Mouse (Mus musculus) CH12.LX (cell line): ENCODE data around the gene Pkp1. TPM values are rescaled to one million over a fixed set of nuclear protein-coding genes. Genes with fewer than 3 reads are reported as not detected.

ENCODE experiments used
- DNase-seq: peaks from one replicate; pipeline ENCODE4 v3.0.0-alpha.2; 2013; ENCODE audit errors: extremely low read depth
- H3K27ac ChIP-seq: 2 replicates; pipeline ENCODE4 v1.5.1; 2012; ENCODE audit warnings: low read depth, mild to moderate bottlenecking, control low read depth, moderate library complexity; ENCODE audit not compliant: insufficient read depth
- H3K27me3 ChIP-seq: replicated peaks from 2 replicates; pipeline ENCODE3; 2012; ENCODE audit warnings: inconsistent platforms
- H3K36me3 ChIP-seq, 2 experiments: replicated peaks in 1 of 2; 2 replicates each; pipeline versions ENCODE3 to v1.6.1; 2012; ENCODE audit warnings: inconsistent platforms in 1 of 2, low read length in 1 of 2, mild to moderate bottlenecking in 1 of 2, mixed read lengths in 1 of 2, moderate library complexity in 1 of 2; ENCODE audit not compliant: control insufficient read depth in 1 of 2, insufficient read depth in 1 of 2
- H3K4me1 ChIP-seq, 2 experiments: 2 replicates each; pipeline ENCODE4 v1.6.1; 2012; ENCODE audit warnings: inconsistent platforms in 1 of 2, moderate library complexity in 1 of 2; ENCODE audit not compliant: insufficient read depth in 2 of 2, control insufficient read depth in 1 of 2
- H3K4me2 ChIP-seq: 2 replicates; pipeline ENCODE4 v1.6.1; 2012; ENCODE audit warnings: low read depth, mild to moderate bottlenecking, control low read depth; ENCODE audit not compliant: poor library complexity, insufficient read depth, severe bottlenecking
- H3K4me3 ChIP-seq, 3 experiments: fragments of 150-350 bp in 1 of 3; sonication (generic) in 1 of 3; replicated peaks in 1 of 3; 2 replicates each; pipeline versions ENCODE3 to v1.5.1; 2011 to 2012; ENCODE audit warnings: low read depth in 2 of 3, low read length in 2 of 3, mild to moderate bottlenecking in 2 of 3, moderate library complexity in 2 of 3, control low read depth in 1 of 3, improper control_type of control experiment in 1 of 3, inconsistent platforms in 1 of 3, mixed read lengths in 1 of 3; ENCODE audit not compliant: poor library complexity in 1 of 3
- H3K79me2 ChIP-seq: replicated peaks from 2 replicates; pipeline ENCODE4 v1.6.1; 2012; ENCODE audit warnings: mild to moderate bottlenecking, moderate library complexity; ENCODE audit not compliant: control insufficient read depth, poor library complexity, insufficient read depth, severe bottlenecking; ENCODE audit errors: extremely low read depth
- H3K9ac ChIP-seq: 2 replicates; pipeline ENCODE4 v1.6.1; 2012; ENCODE audit warnings: low read depth, mild to moderate bottlenecking, control low read depth, moderate library complexity; ENCODE audit not compliant: insufficient read depth
- H3K9me3 ChIP-seq: replicated peaks from 2 replicates; pipeline ENCODE3; 2012; ENCODE audit warnings: low read length, inconsistent platforms, mixed read lengths
- BHLHE40 ChIP-seq: IDR thresholded peaks from 2 replicates; pipeline ENCODE4 v1.6.1; 2011; ENCODE audit warnings: mild to moderate bottlenecking, low read depth, low read length, improper control_type of control experiment
- CHD1 ChIP-seq: IDR thresholded peaks from 2 replicates; pipeline ENCODE4 v1.6.1; 2012; ENCODE audit warnings: low read depth, low read length, improper control_type of control experiment, inconsistent platforms
- CHD2 ChIP-seq: IDR thresholded peaks from 2 replicates; pipeline ENCODE4 v1.6.1; 2011; ENCODE audit warnings: low read length, improper control_type of control experiment
- CTCF ChIP-seq, 2 experiments: IDR thresholded peaks in 1 of 2; conservative IDR thresholded peaks in 1 of 2; 2 replicates each; pipeline ENCODE4 v1.5.1; 2011 to 2012; ENCODE audit warnings: low read depth in 2 of 2, low read length in 2 of 2, improper control_type of control experiment in 1 of 2, inconsistent platforms in 1 of 2, mild to moderate bottlenecking in 1 of 2, moderate library complexity in 1 of 2
- E2F4 ChIP-seq: IDR thresholded peaks from 2 replicates; pipeline ENCODE4 v1.6.1; 2011; ENCODE audit warnings: low read depth, low read length, improper control_type of control experiment; ENCODE audit not compliant: insufficient replicate concordance
- ELF1 ChIP-seq: IDR thresholded peaks from 2 replicates; pipeline ENCODE4 v1.6.1; 2014; ENCODE audit warnings: low read depth, mild to moderate bottlenecking, inconsistent platforms, low read length, improper control_type of control experiment
- EP300 ChIP-seq: IDR thresholded peaks from 2 replicates; pipeline ENCODE4 v1.6.1; 2011; ENCODE audit warnings: low read length, improper control_type of control experiment
- ETS1 ChIP-seq: conservative IDR thresholded peaks from 2 replicates; pipeline ENCODE4 v1.6.1; 2012; ENCODE audit warnings: low read depth, mild to moderate bottlenecking, inconsistent platforms, low read length, improper control_type of control experiment, moderate library complexity
- GABPA ChIP-seq: IDR thresholded peaks from 2 replicates; pipeline ENCODE4 v1.6.1; 2012; ENCODE audit warnings: low read depth, low read length, improper control_type of control experiment, inconsistent platforms; ENCODE audit not compliant: insufficient replicate concordance
- HCFC1 ChIP-seq: IDR thresholded peaks from 2 replicates; pipeline ENCODE4 v1.6.1; 2012; ENCODE audit warnings: low read depth, mild to moderate bottlenecking, inconsistent platforms, low read length, improper control_type of control experiment
- IRF4 ChIP-seq: IDR thresholded peaks from 2 replicates; pipeline ENCODE4 v1.6.1; 2014; ENCODE audit warnings: low read depth, mild to moderate bottlenecking, inconsistent platforms, low read length, improper control_type of control experiment
- JUND ChIP-seq: conservative IDR thresholded peaks from 2 replicates; pipeline ENCODE4 v1.6.1; 2011; ENCODE audit warnings: low read depth, low read length, improper control_type of control experiment
- KAT2A ChIP-seq: IDR thresholded peaks from 2 replicates; pipeline ENCODE4 v1.6.1; 2012; ENCODE audit warnings: low read length, improper control_type of control experiment, inconsistent platforms; ENCODE audit not compliant: insufficient replicate concordance
- MAFK ChIP-seq: IDR thresholded peaks from 2 replicates; pipeline ENCODE4 v1.6.1; 2011; ENCODE audit warnings: low read length, improper control_type of control experiment; ENCODE audit not compliant: insufficient replicate concordance
- MAX ChIP-seq: IDR thresholded peaks from 2 replicates; pipeline ENCODE4 v1.6.1; 2011; ENCODE audit warnings: low read length, improper control_type of control experiment
- MEF2A ChIP-seq: IDR thresholded peaks from 2 replicates; pipeline ENCODE4 v1.6.1; 2014; ENCODE audit warnings: low read depth, mild to moderate bottlenecking, inconsistent platforms, low read length, improper control_type of control experiment, borderline replicate concordance
- MYC ChIP-seq: IDR thresholded peaks from 2 replicates; pipeline ENCODE4 v1.6.1; 2011; ENCODE audit warnings: low read depth, mild to moderate bottlenecking, improper control_type of control experiment, low read length
- NELFE ChIP-seq: IDR thresholded peaks from 2 replicates; pipeline ENCODE4 v1.6.1; 2011; ENCODE audit warnings: low read depth, low read length, improper control_type of control experiment
- NRF1 ChIP-seq: IDR thresholded peaks from 2 replicates; pipeline ENCODE4 v1.6.1; 2014; ENCODE audit warnings: low read depth, mild to moderate bottlenecking, inconsistent platforms, low read length, improper control_type of control experiment, moderate library complexity
- PAX5 ChIP-seq: IDR thresholded peaks from 2 replicates; pipeline ENCODE4 v1.6.1; 2012; ENCODE audit warnings: low read length, inconsistent platforms, mixed read lengths
- POLR2A ChIP-seq: IDR thresholded peaks from 2 replicates; pipeline ENCODE4 v1.6.1; 2011; ENCODE audit warnings: low read depth, mild to moderate bottlenecking, improper control_type of control experiment, low read length
- POLR2AphosphoS2 ChIP-seq: IDR thresholded peaks from 2 replicates; pipeline ENCODE4 v1.6.1; 2011; ENCODE audit warnings: low read depth, low read length, improper control_type of control experiment
- RAD21 ChIP-seq: IDR thresholded peaks from 2 replicates; pipeline ENCODE4 v1.6.1; 2011; ENCODE audit warnings: low read depth, mild to moderate bottlenecking, low read length, improper control_type of control experiment, moderate library complexity
- SIN3A ChIP-seq: IDR thresholded peaks from 2 replicates; pipeline ENCODE4 v1.6.1; 2012; ENCODE audit warnings: low read length, improper control_type of control experiment, inconsistent platforms
- SMC3 ChIP-seq: IDR thresholded peaks from 2 replicates; pipeline ENCODE4 v1.6.1; 2011; ENCODE audit warnings: low read depth, low read length, improper control_type of control experiment
- TCF12 ChIP-seq: IDR thresholded peaks from 2 replicates; pipeline ENCODE4 v1.6.1; 2014; ENCODE audit warnings: low read depth, mild to moderate bottlenecking, inconsistent platforms, low read length, improper control_type of control experiment
- UBTF ChIP-seq: IDR thresholded peaks from 2 replicates; pipeline ENCODE4 v1.6.1; 2012; ENCODE audit warnings: low read depth, mild to moderate bottlenecking, inconsistent platforms, low read length, improper control_type of control experiment, moderate library complexity
- USF2 ChIP-seq: conservative IDR thresholded peaks from 2 replicates; pipeline ENCODE4 v1.6.1; 2011; ENCODE audit warnings: low read depth, low read length, improper control_type of control experiment
- ZC3H11A ChIP-seq: IDR thresholded peaks from 2 replicates; pipeline ENCODE4 v1.6.1; 2012; ENCODE audit warnings: low read depth, mild to moderate bottlenecking, inconsistent platforms, low read length, improper control_type of control experiment
- ZKSCAN1 ChIP-seq: IDR thresholded peaks from 2 replicates; pipeline ENCODE4 v1.6.1; 2012; ENCODE audit warnings: low read depth, inconsistent platforms, low read length, improper control_type of control experiment, borderline replicate concordance
- ZMIZ1 ChIP-seq: IDR thresholded peaks from 2 replicates; pipeline ENCODE4 v1.6.1; 2012; ENCODE audit warnings: low read depth, mild to moderate bottlenecking, inconsistent platforms, low read length, improper control_type of control experiment
- dilution Hi-C: fragments of 300-500 bp; cut with MboI; formaldehyde crosslinking; loops from 2 replicates; pipeline ENCODE4 v1.14.3; 2020; ENCODE audit warnings: low sequenced_read_pairs; ENCODE audit not compliant: extremely low pct_unique_long_range_greater_than_20kb, extremely low pct_ligation_motif_present
- in situ Hi-C: fragments of 300-500 bp; cut with MboI; formaldehyde crosslinking; loops from 3 replicates; pipeline ENCODE4 v1.14.3; 2019; ENCODE audit warnings: low sequenced_read_pairs, low pct_ligation_motif_present, low pct_unique_long_range_greater_than_20kb, mixed read lengths
- polyA plus RNA-seq: library from polyadenylated mRNA; unstranded; fragments of >175 nt; gene quantifications from 2 replicates; pipeline ENCODE4 v1.2.1, GENCODE M21; 2012; ENCODE audit warnings: low read depth; ENCODE audit not compliant: insufficient read length
- total RNA-seq, 2 experiments: library from RNA; depleted of rRNA; stranded (reverse); fragments of 300-350 nt in 1 of 2; fragments of >200 nt in 1 of 2; gene quantifications; 2 replicates each; pipeline ENCODE4 v1.2.3; 2012 to 2014

The Pkp1 gene
- total and polyA plus RNA-seq, 3 experiments = not detected

DNA sequence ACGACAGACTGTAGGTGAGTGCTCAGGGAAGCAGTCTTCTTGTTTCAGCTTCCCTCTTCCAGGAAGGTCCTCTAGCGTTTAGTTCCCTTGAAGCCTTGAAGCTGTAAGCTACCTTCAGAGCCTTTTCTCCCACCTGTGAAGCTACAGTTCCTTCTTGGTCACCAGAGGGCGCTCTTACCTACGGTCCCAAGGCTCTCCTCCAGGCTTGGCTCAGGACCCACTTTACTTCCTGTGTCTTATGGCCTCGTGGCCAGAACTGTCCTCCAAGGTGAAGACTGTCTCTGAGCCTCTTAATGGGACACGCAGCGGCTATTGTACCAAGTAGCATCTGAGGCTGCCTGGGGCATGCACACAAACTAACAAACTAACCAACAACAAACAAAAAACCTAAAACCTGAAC lies 26.7 kb upstream of the Pkp1 start (continued):
- TF ChIP-seq CHD2 (no peak), IRF4 (0 out of 2 replicates have a peak, but pooled peaks have one; percentile 24), SIN3A (no peak), MYC (peak; percentile 80), CHD1 (no peak)

DNA sequence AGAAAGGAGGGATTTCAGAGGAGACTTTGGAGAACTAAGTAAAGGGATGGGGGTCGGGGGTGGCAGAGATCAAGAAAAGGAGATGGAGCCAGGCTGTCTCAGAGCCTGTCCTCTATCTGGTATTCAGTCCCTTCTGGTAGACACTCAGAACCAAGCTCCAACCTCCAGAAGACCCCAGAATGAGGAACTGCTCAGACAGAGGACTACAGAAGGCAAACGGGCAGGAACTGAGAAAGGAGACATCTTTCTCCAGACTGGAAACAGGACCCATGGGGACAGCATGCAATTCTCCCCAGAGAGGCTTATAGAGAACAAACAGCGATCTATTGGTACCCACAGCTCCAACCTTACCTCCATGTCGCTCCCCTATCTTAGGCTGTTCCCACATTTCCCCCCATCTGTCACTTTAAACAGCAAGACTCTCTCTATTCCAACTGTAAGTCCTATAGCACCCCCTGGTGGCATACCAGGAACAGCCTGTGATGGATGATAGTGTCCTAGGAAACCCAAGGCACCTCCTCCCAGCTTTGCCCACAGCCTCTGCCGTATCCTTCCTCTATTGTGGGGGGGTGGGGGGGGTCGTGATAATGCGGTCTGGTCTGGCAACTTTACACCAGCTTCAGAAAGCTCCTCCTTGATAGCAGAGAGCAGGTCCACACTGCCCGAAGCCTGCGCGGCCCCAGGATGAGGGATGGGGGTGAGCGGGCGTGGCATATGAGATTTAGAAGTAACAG lies 25.7 kb upstream of the Pkp1 start:
- H3K4me3 ChIP-seq = no peak overlapping the region

DNA sequence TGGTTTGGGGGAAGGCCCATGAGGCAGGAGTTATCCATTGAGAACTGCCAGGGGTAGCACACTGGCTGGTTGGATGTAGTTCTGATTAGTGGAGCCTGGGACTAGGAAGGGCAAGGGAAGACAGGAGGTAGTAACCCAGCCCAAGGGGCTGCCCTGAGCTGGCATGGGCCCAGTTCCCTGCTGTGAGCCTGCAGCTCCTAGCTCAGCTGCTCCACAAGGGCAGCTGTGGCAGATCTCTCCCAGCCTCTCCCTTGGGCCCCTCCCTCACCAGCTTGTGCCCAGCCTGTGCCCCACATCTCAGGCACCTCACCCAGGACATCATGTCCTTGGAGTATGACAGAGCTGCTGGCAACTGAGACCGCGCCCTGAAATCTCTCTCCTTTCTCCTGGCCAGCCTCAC lies 24.7 kb upstream of the Pkp1 start:
- Histone ChIP-seq H3K79me2 (no peaks in the 10 kb centered on the region), H3K4me2 (no peak overlapping the region), H3K4me1 (peaks cover 3 to 22% of the 10 kb centered on the region in 2 experiments), H3K27ac (no peak overlapping the region), H3K9ac (no peak overlapping the region), H3K36me3 (no peaks in the 10 kb centered on the region), H3K4me3 (no peak overlapping the region), H3K27me3 (peaks cover 52% of the 10 kb centered on the region), H3K9me3 (no peaks in the 10 kb centered on the region)
- dilution Hi-C loops (no loop called here), in situ Hi-C loops (no loop called here)
- DNase-seq = no peak
- no peak for TF ChIP-seq CHD2
- TF ChIP-seq ELF1 = no peak
- no peak for TF ChIP-seq POLR2A
- no peak for TF ChIP-seq POLR2AphosphoS2
- no peak for TF ChIP-seq MEF2A
- no peak for TF ChIP-seq CTCF (conservative IDR thresholded peaks at IDR 0.05 in 1 of 2, IDR thresholded peaks at IDR 0.05 in 1 of 2; ENCODE audit: low read depth in 2 of 2, low read length in 2 of 2)
- TF ChIP-seq USF2 = no peak
- TF ChIP-seq ZC3H11A = no peak
- TF ChIP-seq TCF12 = no peak
- TF ChIP-seq ZKSCAN1 = no peak
- no peak for TF ChIP-seq MAX
- no peak for TF ChIP-seq HCFC1
- TF ChIP-seq ETS1 = no peak
- TF ChIP-seq RAD21 = no peak
- no peak for TF ChIP-seq IRF4
- no peak for TF ChIP-seq ZMIZ1
- TF ChIP-seq NRF1 = no peak
- TF ChIP-seq GABPA = no peak
- TF ChIP-seq EP300 = no peak
- TF ChIP-seq BHLHE40 = no peak

More for the DNA sequence above, 25.7 kb upstream of the Pkp1 start:
- in situ Hi-C loops = loop anchor here (5.0 kb wide), 1 partner anchor 77 kb away; no protein-coding TSS in a partner anchor
- DNase-seq = peak; percentile 82
- peaks cover 3 to 22% of the 10 kb centered on the region in 2 experiments for H3K4me1 ChIP-seq
- H3K9ac ChIP-seq = no peak overlapping the region
- TF ChIP-seq RAD21 = peak; percentile 93
- no peak for TF ChIP-seq UBTF
- no peak for TF ChIP-seq GABPA
- peak; percentile 65 for TF ChIP-seq ZC3H11A
- no peak for TF ChIP-seq NRF1
- TF ChIP-seq MAFK = no peak
- no peak for TF ChIP-seq EP300
- TF ChIP-seq KAT2A = no peak
- TF ChIP-seq CTCF (conservative IDR thresholded peaks at IDR 0.05 in 1 of 2, IDR thresholded peaks at IDR 0.05 in 1 of 2; ENCODE audit: low read depth in 2 of 2, low read length in 2 of 2) = peak; percentile 62 to 95
- 0 out of 2 replicates have a peak, but pooled peaks have one; percentile 21 for TF ChIP-seq IRF4
- no peak for TF ChIP-seq PAX5
- no peak for TF ChIP-seq E2F4
- no peak for TF ChIP-seq JUND
- peak; percentile 41; the same call in 1 of the 2 replicates for TF ChIP-seq NELFE
- TF ChIP-seq SMC3 = peak; percentile 91
- TF ChIP-seq POLR2A = no peak
- no peak for TF ChIP-seq TCF12
- TF ChIP-seq, all 38 proteins: peak for 6
- Histone ChIP-seq H3K4me2 (no peak overlapping the region), H3K36me3 (no peaks in the 10 kb centered on the region), H3K9me3 (no peaks in the 10 kb centered on the region), H3K27me3 (peaks cover 53% of the 10 kb centered on the region), H3K27ac (no peak overlapping the region), H3K79me2 (no peaks in the 10 kb centered on the region)
- dilution Hi-C loops = no loop called here
